ENCODE assay signal across 11 mouse cellular contexts in the genomic region with DNA sequence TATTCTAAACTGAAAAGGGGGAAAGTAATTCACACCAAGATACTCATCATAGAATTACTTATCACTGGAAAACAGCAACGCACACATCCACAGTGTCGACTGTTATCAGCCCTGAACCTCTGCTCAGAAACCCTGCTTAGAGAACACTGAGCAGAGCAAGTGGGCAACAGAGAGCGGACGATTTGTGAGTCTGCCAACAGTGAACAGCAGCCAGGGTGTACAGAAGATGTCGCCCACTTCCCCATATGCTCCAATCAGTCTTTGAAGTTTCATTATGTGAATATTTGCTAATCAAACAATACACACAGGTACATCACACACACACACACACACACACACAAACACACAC. TPM values are rescaled to one million over a fixed set of nuclear protein-coding genes. Genes with fewer than 3 reads are reported as not detected.
A peak's percentile ranks its signal among the peaks of the same experiment; 100 is the strongest.
DNase-seq lines count a peak whose midpoint lies in the region; ATAC-seq and TF ChIP-seq lines count a peak whose summit lies in the region.
"Had no signal": no experiment of that assay in that cellular context is flagged by ENCODE, and none has a peak within 500 bp of the region (broad histone marks: within the 10 kb centered on the region; RNA-seq: fewer than 3 reads in every experiment).

No protein-coding gene starts in this region.

- peaks cover 24% of the 10 kb centered on the region for H3K36me3 ChIP-seq in limb, embryonic 12.5 days
- H3K36me3 ChIP-seq in limb, embryonic 10.5 days: peaks cover 22% of the 10 kb centered on the region
- peaks cover 24% of the 10 kb centered on the region for H3K36me3 ChIP-seq in midbrain, embryonic 10.5 days
- peaks cover 8% of the 10 kb centered on the region for H3K36me3 ChIP-seq in midbrain, embryonic 16.5 days (ENCODE audit: control insufficient read depth, insufficient read depth, low read length)

- peaks cover 62% of the 10 kb centered on the region for H3K4me1 ChIP-seq in limb, embryonic 12.5 days (replicated peaks)
- H3K4me1 ChIP-seq in limb, embryonic 10.5 days: peaks cover 55% of the 10 kb centered on the region
- H3K4me1 ChIP-seq in midbrain, embryonic 10.5 days: peaks cover 20% of the 10 kb centered on the region; the same call in 1 of the 2 replicates
- peaks cover 9% of the 10 kb centered on the region; the same call in 1 of the 2 replicates for H3K4me1 ChIP-seq in midbrain, embryonic 16.5 days (ENCODE audit: control insufficient read depth, insufficient read depth, low read length)

- TF ChIP-seq CTCF in gastrocnemius, adult 2 months (IDR thresholded peaks at IDR 0.05): no peak

- no peaks in the 10 kb centered on the region for H3K9me3 ChIP-seq in limb, embryonic 12.5 days
- no peaks in the 10 kb centered on the region for H3K9me3 ChIP-seq in limb, embryonic 10.5 days (replicated peaks)
- no peaks in the 10 kb centered on the region for H3K9me3 ChIP-seq in midbrain, embryonic 10.5 days (replicated peaks)
- H3K9me3 ChIP-seq in midbrain, embryonic 16.5 days (replicated peaks; ENCODE audit: control insufficient read depth, low read length, poor library complexity, severe bottlenecking): no peaks in the 10 kb centered on the region
- H3K9me3 ChIP-seq: forebrain, embryonic 13.5 days had no signal

- WGBS in limb, embryonic 12.5 days: 78% methylated on average over 5 of the region's 5 CpGs
- WGBS in limb, embryonic 10.5 days: 78% methylated on average over 5 of the region's 5 CpGs
- WGBS in midbrain, embryonic 10.5 days: 87% methylated on average over 5 of the region's 5 CpGs
- WGBS in midbrain, embryonic 16.5 days: 69% methylated on average over 5 of the region's 5 CpGs

- DNase-seq in gastrocnemius, adult 2 months: no peak
- no peak for DNase-seq in gastrocnemius, postnatal 14 days
- no peak for DNase-seq in limb, embryonic 10.5 days (ENCODE audit: low spot score)
- DNase-seq in layer of hippocampus, adult 18-20 months (ENCODE audit: low spot score in 2 of 2): peak; percentile 54 to 87
- no peak for DNase-seq in midbrain, embryonic 10.5 days (ENCODE audit: low spot score)
- DNase-seq: embryo, embryonic 11 days; lung, adult 2 months had no signal

- no peaks in the 10 kb centered on the region for H3K27me3 ChIP-seq in limb, embryonic 12.5 days
- H3K27me3 ChIP-seq in limb, embryonic 10.5 days (ENCODE audit: low read depth, poor library complexity, severe bottlenecking): no peaks in the 10 kb centered on the region
- no peaks in the 10 kb centered on the region for H3K27me3 ChIP-seq in midbrain, embryonic 10.5 days (ENCODE audit: low read depth, poor library complexity, severe bottlenecking)
- no peaks in the 10 kb centered on the region for H3K27me3 ChIP-seq in midbrain, embryonic 16.5 days (ENCODE audit: control insufficient read depth, insufficient read depth, low read depth, low read length)
- H3K27me3 ChIP-seq: forebrain, embryonic 13.5 days had no signal

- H3K27ac ChIP-seq in gastrocnemius, adult 2 months: peak overlapping the region; percentile 41; the same call in 1 of the 2 replicates
- H3K27ac ChIP-seq in limb, embryonic 12.5 days: peak overlapping the region; percentile 25; the same call in 1 of the 2 replicates
- no peak overlapping the region for H3K27ac ChIP-seq in limb, embryonic 10.5 days
- no peak overlapping the region for H3K27ac ChIP-seq in midbrain, embryonic 10.5 days (replicated peaks)
- no peak overlapping the region for H3K27ac ChIP-seq in midbrain, embryonic 16.5 days (ENCODE audit: low read length)
- H3K27ac ChIP-seq: forebrain, embryonic 13.5 days had no signal

- no peak overlapping the region for H3K4me2 ChIP-seq in limb, embryonic 12.5 days
- no peak overlapping the region for H3K4me2 ChIP-seq in midbrain, embryonic 16.5 days (ENCODE audit: low read length)
- H3K4me2 ChIP-seq: forebrain, embryonic 13.5 days had no signal

- intact Hi-C loops in gastrocnemius, adult 2 months (cut with DNase I): no loop called here
- intact Hi-C loops in gastrocnemius, postnatal 14 days (cut with DNase I; ENCODE audit: low total_unique reads): no loop called here

- peak overlapping the region; percentile 13; the same call in 1 of the 2 replicates for H3K4me3 ChIP-seq in gastrocnemius, adult 2 months
- no peak overlapping the region for H3K4me3 ChIP-seq in limb, embryonic 12.5 days (replicated peaks)
- no peak overlapping the region for H3K4me3 ChIP-seq in limb, embryonic 10.5 days
- no peak overlapping the region for H3K4me3 ChIP-seq in midbrain, embryonic 10.5 days
- H3K4me3 ChIP-seq in midbrain, embryonic 16.5 days (ENCODE audit: low read depth, low read length): no peak overlapping the region
- H3K4me3 ChIP-seq: forebrain, embryonic 13.5 days had no signal

- H3K9ac ChIP-seq in limb, embryonic 12.5 days (replicated peaks): no peak overlapping the region
- no peak overlapping the region for H3K9ac ChIP-seq in midbrain, embryonic 16.5 days (ENCODE audit: low read depth, low read length)
- H3K9ac ChIP-seq: forebrain, embryonic 13.5 days had no signal

- ATAC-seq in limb, embryonic 12.5 days (ENCODE audit: insufficient number of reproducible peaks, insufficient read depth, low FRiP score, low TSS enrichment, low read depth): no peak
- peak; percentile 13 for ATAC-seq in megakaryocyte, adult 5-6 weeks (ENCODE audit: poor library complexity, severe bottlenecking)
- ATAC-seq in midbrain, embryonic 16.5 days: no peak
- ATAC-seq: forebrain, embryonic 13.5 days had no signal

RNA-seq across cellular contexts. Expression of gene Smad1, which starts 23.6 kb away (rescaled TPM):
- total RNA-seq in gastrocnemius, adult 2 months (2021): 1 to 10 TPM; 8.9 to 9.5 TPM
- 10 to 100 TPM; 21.2 to 22.5 TPM for total RNA-seq in gastrocnemius, postnatal 14 days (2021)
- polyA plus RNA-seq in limb, embryonic 12.5 days (2016; fragmentation: Nextera tagmentation; extraction: Ambion mirVana): 46.3 and 52.8 TPM in 2 replicates
- polyA plus RNA-seq in limb, embryonic 10.5 days (2016; fragmentation: Nextera tagmentation; extraction: Ambion mirVana): 37.0 and 39.6 TPM in 2 replicates
- 10 to 100 TPM; 25.0 to 28.3 TPM for total RNA-seq in layer of hippocampus, adult 18-20 months (2021)
- 14.3 and 17.1 TPM in 2 replicates for total RNA-seq in megakaryocyte, adult 5-6 weeks (2015)
- total RNA-seq in megakaryocyte, adult 5-6 weeks (2017): 14.1 and 21.6 TPM in 2 replicates
- polyA plus RNA-seq in midbrain, embryonic 10.5 days (2016; fragmentation: Nextera tagmentation; extraction: Ambion mirVana): 36.1 and 39.0 TPM in 2 replicates
- 58.7 and 66.6 TPM in 2 replicates for polyA plus RNA-seq in midbrain, embryonic 16.5 days (2015; fragmentation: Nextera tagmentation; extraction: Ambion mirVana)

Comparison
In these comparisons a context has a peak if more than half of its experiments do, and no peak if none do; other contexts are left out.
1. H3K27ac ChIP-seq: peak in gastrocnemius, adult 2 months (single experiment) and limb, embryonic 12.5 days (single experiment); none in limb, embryonic 10.5 days (single experiment), midbrain, embryonic 10.5 days (single experiment) and midbrain, embryonic 16.5 days (single experiment).
2. DNase-seq: peak in layer of hippocampus, adult 18-20 months (2 of 2); none in gastrocnemius, adult 2 months (single experiment), gastrocnemius, postnatal 14 days (single experiment), limb, embryonic 10.5 days (single experiment) and midbrain, embryonic 10.5 days (single experiment).